Mouse (Mus musculus) large intestine, adult 2 months (tissue): ENCODE results near the gene Ifna11. TPM values are rescaled to one million over a fixed set of nuclear protein-coding genes. Genes with fewer than 3 reads are reported as not detected.
"Not testable (repeated sequence)": the region's sequence is repeated elsewhere in the genome, so short reads cannot be mapped to it uniquely, and the experiment has no call there.

Experiments
- DNase-seq: peaks from one replicate; pipeline ENCODE4 v3.0.0-alpha.2; 2012; ENCODE audit warnings: low read depth, low spot score
- WGBS: fragments of 180-500 bp; shearing (Covaris S2); methylation state at CpG from one replicate; pipeline ENCODE4 v1.1.7; 2018; 5-methylcytosine and 5-hydroxymethylcytosine counted together
- polyA plus RNA-seq: library from polyadenylated mRNA; depleted of rRNA; stranded (reverse); fragments of >200 nt; gene quantifications from 2 replicates; pipeline ENCODE4 v1.2.3, GENCODE M21; 2012; rRNA removed

Ifna11 gene
- polyA plus RNA-seq, 1 experiment = not detected

DNA sequence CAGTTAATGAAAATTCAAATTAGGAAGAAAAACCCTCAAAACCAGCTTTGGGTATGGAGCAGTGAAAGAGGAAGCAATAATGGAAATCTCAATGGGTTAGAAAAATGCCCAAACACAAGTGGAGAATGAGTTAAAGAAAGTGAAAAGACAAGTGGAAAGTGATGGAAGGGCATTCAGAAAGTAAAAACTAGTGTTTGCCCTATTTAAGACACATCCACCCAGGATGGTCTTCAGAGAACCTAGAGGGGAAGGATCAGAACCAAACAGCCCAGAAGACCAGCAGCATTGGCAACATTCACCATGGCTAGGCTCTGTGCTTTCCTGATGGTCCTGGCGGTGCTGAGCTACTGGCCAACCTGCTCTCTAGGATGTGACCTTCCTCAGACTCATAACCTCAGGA, 15.5 kb downstream of the Ifna11 start, which contains the start of gene Ifna5:
Gene Ifna5, plus strand, starts transcription at position 301 of the 400 bp plus-strand sequence.
- DNase-seq = not testable (repeated sequence)
- 74% methylated on average over 1 of the region's 1 CpGs for WGBS

- DNase-seq = no peak
- 36% methylated on average over 3 of the region's 3 CpGs for WGBS
These were observed 19.1 kb downstream of the Ifna11 start for GRCm38 (mm10) chr4:88838828-88839227.

DNA sequence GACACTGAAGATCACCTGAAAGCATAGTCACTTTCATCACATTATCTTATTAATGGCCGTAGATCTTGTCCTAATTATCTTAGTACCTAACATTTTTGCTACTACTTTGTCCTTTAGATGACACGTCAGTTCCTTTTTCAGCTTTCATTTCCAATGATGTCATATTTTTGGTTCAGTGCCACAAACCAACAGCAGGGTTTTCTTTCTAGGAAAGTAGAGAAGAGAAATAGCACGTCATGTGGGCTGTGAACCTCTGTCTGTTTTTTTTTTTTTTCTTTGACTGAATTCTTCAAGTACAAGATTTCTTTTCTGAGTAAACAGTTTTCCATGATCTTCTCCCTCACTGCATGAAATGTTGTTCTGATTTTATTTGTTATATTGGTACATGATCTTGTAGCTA, 20.3 kb downstream of the Ifna11 start:
- no peak for DNase-seq
- WGBS = 49% methylated on average over 3 of the region's 3 CpGs

GRCm38 (mm10) chr4:88841438-88841911, 21.7 kb downstream of the Ifna11 start, which contains the start of gene Ifna4:
TSS of gene Ifna4 (plus strand) at chr4:88841861.
- 52% methylated on average over 2 of the region's 2 CpGs for WGBS
- DNase-seq = no peak

- 44% methylated on average over 2 of the region's 2 CpGs for WGBS
- no peak for DNase-seq
These were observed 25.6 kb downstream of the Ifna11 start for GRCm38 (mm10) chr4:88845334-88845733.

- 83% methylated on average over 1 of the region's 1 CpGs for WGBS
- DNase-seq = no peak
These were observed 29.9 kb downstream of the Ifna11 start, which contains the start of gene Ifna1 for GRCm38 (mm10) chr4:88849698-88850097. TSS of gene Ifna1 (plus strand) at chr4:88850087.

GRCm38 (mm10) chr4:88851026-88851763, 31.4 kb downstream of the Ifna11 start:
- 77% methylated on average over 4 of the region's 4 CpGs for WGBS
- no peak for DNase-seq

- DNase-seq = no peak
These were observed 39.5 kb downstream of the Ifna11 start for GRCm38 (mm10) chr4:88859214-88859613.

GRCm38 (mm10) chr4:88863309-88863708, 43.5 kb downstream of the Ifna11 start:
- 21% methylated on average over 7 of the region's 7 CpGs for WGBS
- DNase-seq = no peak

GRCm38 (mm10) chr4:88864599-88864998, 44.8 kb downstream of the Ifna11 start:
- 70% methylated on average over 9 of the region's 9 CpGs for WGBS
- DNase-seq = no peak

GRCm38 (mm10) chr4:88865011-88865569, 45.3 kb downstream of the Ifna11 start:
- DNase-seq = no peak
- 66% methylated on average over 6 of the region's 6 CpGs for WGBS

GRCm38 (mm10) chr4:88867366-88867925, 47.7 kb downstream of the Ifna11 start:
- no peak for DNase-seq
- under 1% methylated on average over 8 of the region's 8 CpGs for WGBS

GRCm38 (mm10) chr4:88867926-88868911, 48.5 kb downstream of the Ifna11 start:
- WGBS = 6% methylated on average over 31 of the region's 31 CpGs

More at GRCm38 (mm10) chr4:88867926-88868911, 48.5 kb downstream of the Ifna11 start:
- no peak for DNase-seq

Other genes with a start within 250 kb of the Ifna11 start
- not detected in 2 replicates for gene Ifna14, start 248.2 kb upstream of the Ifna11 start, polyA plus RNA-seq
- not detected in 2 replicates for gene Ifna9, start 227.6 kb upstream of the Ifna11 start, polyA plus RNA-seq
- not detected in 2 replicates for gene Ifna12, start 216.6 kb upstream of the Ifna11 start, polyA plus RNA-seq
- not detected in 2 replicates for gene C87499, start 185.5 kb upstream of the Ifna11 start, polyA plus RNA-seq
- not detected in 2 replicates for gene Ifna13, start 175.5 kb upstream of the Ifna11 start, polyA plus RNA-seq
- not detected in 2 replicates for gene Ifna16, start 143.0 kb upstream of the Ifna11 start, polyA plus RNA-seq
- not detected in 2 replicates for gene Ifna2, start 136.0 kb upstream of the Ifna11 start, polyA plus RNA-seq
- gene Ifnab, start 128.6 kb upstream of the Ifna11 start, polyA plus RNA-seq = not detected in 2 replicates
- 0.15 and 0.21 TPM in 2 replicates for gene Gm26566, start 98.2 kb upstream of the Ifna11 start, polyA plus RNA-seq
- 7.2 and 12.3 TPM in 2 replicates for gene Klhl9, start 97.5 kb upstream of the Ifna11 start, polyA plus RNA-seq
- not detected in 2 replicates for gene Gm13271, start 65.1 kb upstream of the Ifna11 start, polyA plus RNA-seq
- gene Gm13283, start 59.8 kb upstream of the Ifna11 start, polyA plus RNA-seq = not detected in 2 replicates
- not detected in 2 replicates for gene Gm13290, start 46.1 kb upstream of the Ifna11 start, polyA plus RNA-seq
- gene Gm13289, start 43.0 kb upstream of the Ifna11 start, polyA plus RNA-seq = not detected in 2 replicates
- gene Gm13272, start 40.1 kb upstream of the Ifna11 start, polyA plus RNA-seq = not detected in 2 replicates
- not detected in 2 replicates for gene Ifnz, start 37.8 kb upstream of the Ifna11 start, polyA plus RNA-seq
- gene Gm13276, start 34.2 kb upstream of the Ifna11 start, polyA plus RNA-seq = not detected in 2 replicates
- not detected in 2 replicates for gene Gm13277, start 31.3 kb upstream of the Ifna11 start, polyA plus RNA-seq
- gene Gm13278, start 28.4 kb upstream of the Ifna11 start, polyA plus RNA-seq = not detected in 2 replicates
- gene Gm13275, start 25.5 kb upstream of the Ifna11 start, polyA plus RNA-seq = not detected in 2 replicates
- not detected in 2 replicates for gene Gm13279, start 22.6 kb upstream of the Ifna11 start, polyA plus RNA-seq
- gene Gm13285, start 20.3 kb upstream of the Ifna11 start, polyA plus RNA-seq = not detected in 2 replicates
- not detected in 2 replicates for gene Gm13287, start 16.7 kb upstream of the Ifna11 start, polyA plus RNA-seq
- gene Gm13288, start 14.4 kb upstream of the Ifna11 start, polyA plus RNA-seq = not detected in 2 replicates
- not detected in 2 replicates for gene Ifna7, start 3.7 kb upstream of the Ifna11 start, polyA plus RNA-seq
- gene Ifna6, start 7.5 kb downstream of the Ifna11 start, polyA plus RNA-seq = not detected in 2 replicates
- not detected in 2 replicates for gene Ifna5, start 15.6 kb downstream of the Ifna11 start, polyA plus RNA-seq
- not detected in 2 replicates for gene Ifna4, start 21.9 kb downstream of the Ifna11 start, polyA plus RNA-seq
- gene Ifna1, start 30.1 kb downstream of the Ifna11 start, polyA plus RNA-seq = not detected in 2 replicates
- not detected in 2 replicates for gene Ifne, start 60.2 kb downstream of the Ifna11 start, polyA plus RNA-seq